Mouse (Mus musculus): ENCODE measurements around the gene Hist1h1b.
A peak's percentile ranks its signal among the peaks of the same experiment; 100 is the strongest.
"Not testable (repeated sequence)": the region's sequence is repeated elsewhere in the genome, so short reads cannot be mapped to it uniquely, and the experiment has no call there.

The Hist1h1b gene

GRCm38 (mm10) chr13:21779767-21780731 lies at the start of gene Hist1h1b:
Hist1h1b (minus strand) TSS chr13:21780625.
- DNase-seq: peak; percentile 93

DNA sequence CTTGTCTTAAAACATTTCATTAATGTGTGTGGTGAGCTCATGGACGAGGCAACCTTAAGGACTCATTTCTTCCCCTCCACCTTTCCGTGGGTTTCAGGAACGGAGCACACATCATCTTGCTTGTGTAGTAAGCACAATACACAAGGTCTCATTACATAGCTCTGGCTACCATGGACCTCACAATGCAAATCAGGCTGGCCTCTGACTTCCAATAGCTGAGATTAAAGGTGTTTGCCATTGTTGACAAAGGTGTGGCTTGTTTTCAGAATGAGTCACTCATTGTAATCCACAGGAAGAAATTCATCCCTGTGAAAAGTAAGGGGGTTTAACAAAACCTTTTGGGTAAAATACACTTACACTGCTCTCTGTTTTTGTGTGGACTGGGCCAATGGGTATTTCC lies 48.1 kb upstream of the Hist1h1b start:
- DNase-seq: no peak

DNA sequence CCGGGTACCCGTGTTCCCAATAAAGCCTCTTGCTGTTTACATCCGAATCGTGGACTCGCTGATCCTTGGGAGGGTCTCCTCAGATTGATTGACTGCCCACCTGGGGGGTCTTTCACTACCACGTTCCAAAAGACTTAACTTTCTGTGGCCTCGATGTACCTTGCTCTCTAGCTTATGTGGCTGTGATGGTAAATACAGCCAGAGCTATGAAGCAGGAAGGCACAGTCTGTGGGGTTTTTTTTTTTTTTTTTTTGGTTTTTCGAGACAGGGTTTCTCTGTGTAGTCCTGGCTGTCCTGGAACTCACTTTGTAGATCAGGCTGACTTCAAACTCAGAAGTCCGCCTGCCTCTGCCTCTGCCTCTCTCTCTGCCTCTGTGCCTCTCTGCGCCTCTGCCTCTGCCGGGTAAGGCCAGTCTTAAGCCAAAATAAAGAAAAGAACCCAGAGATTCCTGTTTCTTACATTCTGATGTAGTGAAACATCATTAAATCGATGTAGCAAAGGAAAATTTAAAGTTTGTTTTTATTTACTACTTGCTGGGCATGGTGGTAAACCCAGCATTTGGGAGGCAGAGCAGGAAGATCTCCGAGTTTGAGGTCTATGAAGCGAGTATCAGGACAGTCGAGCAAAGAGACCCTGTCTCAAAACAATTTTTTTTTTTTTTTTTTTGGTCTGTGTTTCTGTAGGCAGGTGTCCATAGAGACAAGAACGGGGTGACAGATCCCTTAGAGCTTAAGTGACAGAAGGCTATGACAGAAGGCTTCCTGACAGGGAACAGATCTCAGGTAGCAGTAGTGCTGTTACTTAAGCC lies 39.9 kb upstream of the Hist1h1b start:
- DNase-seq: not testable (repeated sequence)

DNA sequence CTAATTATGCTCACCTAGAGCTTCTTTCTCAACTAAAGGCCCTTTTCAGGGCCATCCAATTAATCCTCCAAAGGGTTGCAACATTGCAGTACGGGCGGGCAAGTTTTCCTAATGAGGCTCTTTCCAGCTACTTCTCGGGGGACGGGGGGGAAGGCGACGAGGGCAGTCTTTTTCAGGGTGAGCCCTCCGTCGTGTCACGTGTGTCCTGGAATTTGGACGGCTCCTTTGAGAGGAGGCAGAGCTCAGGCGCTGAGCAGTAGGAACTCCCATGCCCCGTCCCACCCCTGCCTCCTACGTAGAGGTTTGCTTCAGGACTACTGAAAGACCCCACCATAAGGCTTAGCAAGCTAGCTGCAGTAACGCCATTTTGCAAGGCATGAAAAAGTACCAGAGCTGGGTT lies 31.7 kb upstream of the Hist1h1b start:
- DNase-seq: not testable (repeated sequence)

DNA sequence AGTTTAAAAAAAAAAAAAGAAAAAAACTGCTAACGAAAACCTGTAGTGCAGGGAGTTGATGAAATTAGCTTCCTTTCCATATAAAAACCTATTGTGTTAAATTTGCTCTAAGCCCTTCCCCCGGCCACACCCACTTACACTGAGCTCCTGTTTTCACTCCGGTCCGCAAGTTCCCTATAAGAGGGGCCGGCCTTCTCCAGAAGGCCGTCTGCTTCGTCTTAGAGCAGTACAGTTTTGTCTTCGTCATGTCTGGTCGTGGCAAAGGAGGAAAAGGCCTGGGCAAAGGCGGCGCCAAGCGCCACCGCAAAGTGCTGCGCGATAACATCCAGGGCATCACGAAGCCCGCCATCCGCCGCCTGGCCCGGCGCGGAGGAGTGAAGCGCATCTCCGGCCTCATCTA lies 31.1 kb upstream of the Hist1h1b start, which contains the start of gene Hist1h4m:
Gene Hist1h4m, plus strand, starts transcription at position 208 of the 400 bp plus-strand sequence.
- not testable (repeated sequence) for DNase-seq

- DNase-seq: not testable (repeated sequence)
Measured at GRCm38 (mm10) chr13:21811074-21811473, 30.6 kb upstream of the Hist1h1b start.

GRCm38 (mm10) chr13:21810073-21810472 lies 29.6 kb upstream of the Hist1h1b start, which contains the start of the genes Hist1h2bq and Hist1h2ao:
Hist1h2bq (minus strand) TSS chr13:21810197.
Hist1h2ao (plus strand) TSS chr13:21810465.
- DNase-seq: not testable (repeated sequence)

DNA sequence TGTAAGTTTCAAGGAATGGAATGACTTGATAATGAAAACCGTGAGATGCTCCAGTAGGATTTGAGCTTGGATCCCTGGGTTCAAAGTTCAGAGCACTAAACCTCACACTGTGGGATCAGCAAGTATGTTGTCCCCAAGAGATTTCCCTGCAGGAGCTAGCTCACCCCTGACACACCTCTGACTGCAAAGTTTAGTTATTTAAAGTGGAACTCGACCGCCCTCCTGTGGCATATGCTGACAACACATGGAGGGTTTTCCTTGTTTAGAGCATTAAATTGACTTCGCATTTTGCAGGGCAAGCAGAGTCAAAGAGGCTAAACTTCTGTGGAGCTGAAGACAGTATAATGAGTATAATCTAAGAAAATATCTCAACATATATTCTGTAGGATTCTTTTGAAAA lies 22.6 kb upstream of the Hist1h1b start:
- not testable (repeated sequence) for DNase-seq

DNA sequence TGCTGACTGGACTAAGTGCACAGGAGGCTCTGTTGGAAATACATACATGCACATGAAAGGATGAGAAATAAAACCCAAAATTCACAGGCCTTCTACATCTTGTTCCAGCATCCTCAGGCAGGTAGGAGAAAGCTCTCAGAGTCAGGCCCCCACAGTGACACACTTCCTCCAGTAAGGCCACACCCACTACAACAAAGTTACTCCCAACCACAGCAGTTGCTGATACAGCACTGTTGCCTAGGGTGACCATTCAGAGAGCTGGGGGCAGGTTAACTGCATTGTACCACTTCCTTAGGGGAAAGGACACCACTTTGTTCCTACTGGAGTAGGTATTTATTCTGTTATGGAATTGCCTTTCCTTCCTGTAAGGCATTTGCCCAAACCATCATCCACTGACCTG lies 16.7 kb upstream of the Hist1h1b start:
- DNase-seq: not testable (repeated sequence)

GRCm38 (mm10) chr13:21795584-21795983 lies 15.2 kb upstream of the Hist1h1b start:
- DNase-seq: no peak

DNA sequence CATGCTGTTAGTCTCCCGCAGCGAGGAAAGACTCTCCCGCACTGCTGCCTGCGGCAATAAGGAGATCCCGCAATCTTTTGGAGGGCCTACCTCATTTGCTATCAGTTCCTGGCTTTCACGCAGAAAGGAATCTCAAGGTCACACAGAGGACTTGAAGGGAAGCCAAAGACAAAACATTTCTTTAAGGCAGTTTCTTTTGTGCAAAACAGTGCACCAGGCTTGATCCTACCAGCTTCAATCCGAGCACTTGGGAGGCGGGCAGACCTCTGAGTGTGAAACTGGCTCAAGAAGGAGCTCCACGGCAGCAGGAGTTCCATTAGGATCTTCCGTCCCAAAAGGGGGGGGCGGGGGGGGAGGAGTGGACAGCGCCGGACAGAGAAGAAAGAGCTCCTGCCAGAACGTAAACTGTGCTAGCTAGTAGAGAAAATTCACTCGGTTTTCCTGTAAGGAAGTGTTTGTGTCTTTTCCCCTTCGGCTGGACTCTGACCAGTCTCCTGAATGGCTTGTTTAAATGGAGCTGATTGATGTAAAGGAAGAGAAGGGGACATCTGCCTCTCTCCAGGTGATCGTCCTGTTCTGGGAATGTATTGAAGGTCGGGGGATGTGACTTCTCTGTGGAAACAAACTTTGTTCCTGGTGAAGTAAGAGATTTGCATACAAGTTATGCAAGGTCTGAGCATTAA lies 10.3 kb upstream of the Hist1h1b start:
- peak; percentile 54 for DNase-seq

DNA sequence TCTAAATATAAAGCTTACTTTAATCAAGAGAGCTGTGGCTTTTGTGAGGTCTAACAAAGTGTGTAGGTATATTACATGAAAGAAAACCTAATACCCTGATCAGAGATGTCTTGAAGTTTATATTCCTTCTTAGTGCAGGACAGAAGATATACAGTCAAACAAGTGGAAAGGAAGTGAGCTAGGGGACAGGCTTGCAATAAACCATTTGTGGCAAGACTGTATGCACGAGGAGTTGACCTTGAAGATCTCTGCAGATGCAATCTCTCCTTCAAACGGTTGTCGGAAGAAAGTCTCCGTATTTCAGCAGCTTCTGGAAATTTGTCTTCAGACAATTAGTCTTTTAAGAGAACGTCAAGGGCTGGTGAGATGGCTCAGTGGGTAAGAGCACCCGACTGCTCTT lies 9.5 kb upstream of the Hist1h1b start:
- peak; percentile 3 for DNase-seq

DNA sequence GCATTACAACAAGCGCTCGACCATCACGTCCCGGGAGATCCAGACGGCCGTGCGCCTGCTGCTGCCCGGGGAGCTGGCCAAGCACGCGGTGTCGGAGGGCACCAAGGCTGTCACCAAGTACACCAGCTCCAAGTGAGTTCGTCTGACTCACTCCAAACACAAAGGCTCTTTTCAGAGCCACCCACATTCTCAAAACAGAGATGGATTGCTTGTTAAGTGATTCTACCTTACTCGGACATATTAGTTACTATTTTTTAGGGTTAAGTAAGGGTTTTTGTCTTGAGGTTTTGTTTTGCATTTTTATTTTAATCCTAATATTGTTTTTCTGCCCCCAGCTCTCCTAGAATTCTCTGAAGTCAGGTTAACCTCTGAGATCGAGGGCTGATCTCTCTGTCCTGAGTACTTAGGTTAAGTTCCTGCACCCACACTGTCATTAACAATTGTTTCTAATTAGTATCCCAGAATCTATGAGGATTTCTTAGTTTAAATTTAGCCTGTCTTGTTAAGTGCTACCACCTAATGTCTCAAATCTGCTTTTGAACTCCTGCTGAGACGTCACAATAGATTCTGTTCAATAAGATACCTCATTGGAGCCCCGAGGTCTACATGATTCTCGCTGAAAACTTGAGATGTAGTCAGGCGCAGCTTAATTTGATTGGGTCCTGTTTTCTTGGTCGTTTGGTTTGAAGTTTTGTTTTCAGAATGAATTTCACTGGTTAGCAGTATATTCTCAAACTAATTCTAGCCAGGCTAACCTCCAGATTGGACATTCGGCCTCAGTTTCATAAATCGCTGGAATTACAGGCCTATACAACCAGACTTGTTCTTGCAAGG lies 7.6 kb upstream of the Hist1h1b start:
- peak; percentile 66 for DNase-seq

- DNase-seq: peak; percentile 96
Measured at GRCm38 (mm10) chr13:21786899-21787629, 6.6 kb upstream of the Hist1h1b start, which contains the start of the genes Hist1h2an and Hist1h2bp. Hist1h2an (minus strand) TSS chr13:21787218. Hist1h2bp (plus strand) TSS chr13:21787461.

DNA sequence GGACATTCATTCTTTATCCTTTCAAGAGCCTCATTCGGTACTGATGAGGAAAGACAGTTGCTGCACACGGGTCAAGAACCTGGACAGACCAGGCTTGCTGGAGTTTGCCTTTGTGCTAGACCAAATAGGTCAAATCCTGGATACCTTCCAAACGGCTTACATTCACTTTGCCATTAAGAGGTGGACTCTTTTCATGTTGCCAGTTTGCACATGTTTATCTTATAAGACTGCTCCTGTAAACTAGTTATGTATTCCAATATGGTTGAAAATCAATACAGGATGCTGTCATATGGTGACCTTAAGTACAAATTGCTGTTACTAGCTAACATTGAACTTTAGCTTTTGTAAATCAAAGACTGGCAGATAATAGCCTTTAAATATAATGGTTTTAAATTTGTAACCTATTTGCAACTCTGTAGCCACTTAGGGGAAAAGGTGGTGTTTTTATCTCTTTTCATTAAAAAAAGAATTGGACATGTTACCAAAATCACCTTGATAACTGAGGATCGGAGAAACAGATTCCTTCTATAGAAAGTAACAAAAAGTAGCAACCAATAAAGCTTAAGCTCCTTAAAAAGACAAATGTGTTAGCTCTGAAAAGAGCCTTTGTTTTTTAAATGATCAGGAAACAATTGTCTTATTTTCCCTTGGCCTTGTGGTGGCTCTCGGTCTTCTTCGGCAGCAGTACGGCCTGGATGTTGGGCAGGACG lies 5.9 kb upstream of the Hist1h1b start:
- peak; percentile 58 for DNase-seq

DNA sequence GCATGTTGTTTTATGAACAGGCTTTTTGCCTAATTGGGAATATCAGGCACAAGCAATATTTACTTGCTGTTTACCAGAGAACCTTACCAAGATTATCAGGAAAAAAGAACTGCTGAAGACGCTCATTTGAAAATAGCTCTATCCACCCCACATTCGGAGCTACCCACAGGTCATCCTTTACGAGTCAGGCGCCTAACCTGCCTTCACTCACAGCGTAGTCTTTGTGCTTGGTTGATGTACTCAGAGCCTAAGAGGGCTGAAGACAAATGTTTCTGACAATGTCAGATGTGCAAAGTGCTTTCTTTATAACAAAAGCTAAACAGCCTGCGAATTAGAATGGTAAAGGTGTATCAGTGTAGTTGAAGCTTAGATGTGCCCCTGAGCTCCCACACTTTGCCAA lies 3.9 kb upstream of the Hist1h1b start:
- peak; percentile 34 for DNase-seq

DNA sequence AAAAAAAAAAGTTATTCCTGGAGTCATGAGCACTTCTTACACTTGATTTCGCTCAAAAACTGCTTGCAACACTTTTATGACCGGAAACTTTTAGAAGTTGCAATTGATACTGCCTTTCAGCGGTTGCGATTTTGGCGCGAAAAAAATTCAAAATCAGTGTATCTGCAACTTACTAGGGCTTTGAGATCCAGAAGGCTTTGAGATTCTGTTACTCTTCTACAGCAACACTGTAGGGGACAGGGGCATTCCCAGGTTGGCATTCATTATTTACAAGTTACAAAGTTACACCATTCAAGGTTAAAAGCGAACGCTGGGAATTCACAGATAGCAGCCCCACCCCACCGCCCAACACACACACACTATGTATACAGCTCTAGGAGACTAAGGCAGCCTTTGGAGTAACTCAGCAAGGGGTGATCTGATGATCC lies 3.3 kb upstream of the Hist1h1b start:
- DNase-seq: peak; percentile 78

DNA sequence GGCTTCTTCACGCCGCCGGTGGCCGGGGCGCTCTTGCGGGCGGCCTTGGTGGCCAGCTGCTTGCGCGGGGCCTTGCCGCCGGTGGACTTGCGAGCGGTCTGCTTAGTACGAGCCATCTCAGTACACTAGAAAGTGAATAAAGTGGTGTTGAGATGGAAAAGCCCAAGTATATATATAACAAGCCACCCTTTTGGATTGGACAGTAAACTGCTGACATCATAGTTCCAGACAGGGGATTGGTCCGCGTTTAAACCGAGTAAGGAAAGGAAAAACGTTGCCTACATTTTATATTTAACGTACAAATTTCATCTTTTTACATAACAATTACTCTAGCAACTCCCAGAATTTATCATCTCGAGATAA lies 2.8 kb upstream of the Hist1h1b start, which contains the start of gene Hist1h3i:
Gene Hist1h3i, minus strand, starts transcription at position 116 of the 363 bp plus-strand sequence.
- DNase-seq: peak; percentile 88

GRCm38 (mm10) chr13:21782361-21783254 lies 2.2 kb upstream of the Hist1h1b start:
- DNase-seq: peak; percentile 75
